Mouse (Mus musculus) lung, postnatal 0 days (tissue): ENCODE measurements around the gene Slain1.

ENCODE experiments used
- CTCF ChIP-seq: IDR thresholded peaks from 2 replicates; pipeline ENCODE4 v1.5.1; 2016; ENCODE audit warnings: antibody characterized with exemption, mild to moderate bottlenecking
- EP300 ChIP-seq: IDR thresholded peaks from 2 replicates; pipeline ENCODE4 v1.6.1; 2016; ENCODE audit warnings: antibody characterized with exemption, mild to moderate bottlenecking, control low read depth

DNA sequence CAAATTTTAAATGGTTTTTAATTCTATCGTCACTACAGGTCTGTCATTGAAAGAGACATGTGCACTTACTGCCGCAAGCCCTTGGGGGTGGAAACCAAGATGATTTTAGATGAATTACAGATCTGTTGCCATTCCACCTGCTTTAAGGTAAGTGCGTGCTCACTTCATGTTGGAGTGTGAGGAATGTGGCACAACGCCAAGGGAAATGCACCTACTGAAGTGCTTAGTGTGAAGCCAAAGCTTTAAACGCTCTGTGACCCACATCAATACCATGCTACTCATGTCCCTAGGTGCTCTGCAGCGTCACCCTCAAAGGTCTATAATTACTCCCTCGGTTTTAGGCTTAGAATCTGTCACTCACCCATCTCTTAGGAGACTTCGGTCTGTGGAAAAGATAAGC, 42.0 kb upstream of the Slain1 start:
- no peak for TF ChIP-seq EP300
- no peak for TF ChIP-seq CTCF
